Mouse (Mus musculus): ENCODE measurements around the gene Ifnab. TPM values are rescaled to one million over a fixed set of nuclear protein-coding genes. Genes with fewer than 3 reads are reported as not detected.

Ifnab gene
- total and polyA plus RNA-seq, 2 experiments from 2014 or later = not detected

GRCm38 (mm10) chr4:88683812-88684211, 7.3 kb downstream of the Ifnab start, which contains the start of gene Ifna2:
TSS of gene Ifna2 (minus strand) at chr4:88683912.
- Histone ChIP-seq H3K27ac (no peak within 1 kb of the TSS), H3K9ac (replicated peaks; ENCODE audit: low read length) (no peak within 1 kb of the TSS), H3K9me3 (ENCODE audit: low read length) (no peaks in the 10 kb centered on the region), H3K27me3 (ENCODE audit: insufficient read depth, low read length) (no peaks in the 10 kb centered on the region), H3K36me3 (ENCODE audit: insufficient read depth, low read length) (no peaks in the 10 kb centered on the region), H3K4me1 (ENCODE audit: insufficient read depth, low read length) (no peaks in the 10 kb centered on the region), H3K4me2 (ENCODE audit: low read depth, low read length) (no peak within 1 kb of the TSS), H3K4me3 (ENCODE audit: low read length) (no peak within 1 kb of the TSS)
- WGBS = 91% methylated on average over 1 of the region's 1 CpGs
- TF ChIP-seq CTCF (IDR thresholded peaks at IDR 0.05; ENCODE audit: low read depth) = no peak
- no peak for DNase-seq (ENCODE audit: low spot score)
- no peak for ATAC-seq

GRCm38 (mm10) chr4:88681353-88681752, 9.8 kb downstream of the Ifnab start:
- ATAC-seq (no peak), DNase-seq (ENCODE audit: low spot score) (no peak)
- Histone ChIP-seq H3K4me3 (ENCODE audit: low read length) (no peak overlapping the region), H3K9me3 (ENCODE audit: low read length) (no peaks in the 10 kb centered on the region), H3K4me1 (ENCODE audit: insufficient read depth, low read length) (no peaks in the 10 kb centered on the region), H3K27me3 (ENCODE audit: insufficient read depth, low read length) (no peaks in the 10 kb centered on the region), H3K27ac (no peak overlapping the region), H3K36me3 (ENCODE audit: insufficient read depth, low read length) (no peaks in the 10 kb centered on the region), H3K9ac (replicated peaks; ENCODE audit: low read length) (no peak overlapping the region), H3K4me2 (ENCODE audit: low read depth, low read length) (no peak overlapping the region)
- TF ChIP-seq CTCF (IDR thresholded peaks at IDR 0.05; ENCODE audit: low read depth) = no peak
- 64% methylated on average over 3 of the region's 3 CpGs for WGBS

- DNase-seq (ENCODE audit: low spot score) (peak; percentile 43), ATAC-seq (no peak)
- Histone ChIP-seq H3K4me3 (ENCODE audit: low read length) (no peak overlapping the region), H3K4me1 (ENCODE audit: insufficient read depth, low read length) (no peaks in the 10 kb centered on the region), H3K36me3 (ENCODE audit: insufficient read depth, low read length) (no peaks in the 10 kb centered on the region), H3K27ac (no peak overlapping the region), H3K27me3 (ENCODE audit: insufficient read depth, low read length) (no peaks in the 10 kb centered on the region), H3K9ac (replicated peaks; ENCODE audit: low read length) (no peak overlapping the region), H3K4me2 (ENCODE audit: low read depth, low read length) (no peak overlapping the region), H3K9me3 (ENCODE audit: low read length) (no peaks in the 10 kb centered on the region)
- peak; percentile 63 for TF ChIP-seq CTCF (IDR thresholded peaks at IDR 0.05; ENCODE audit: low read depth)
- WGBS = 52% methylated on average over 8 of the region's 8 CpGs
Observed at GRCm38 (mm10) chr4:88680362-88680761, 10.8 kb downstream of the Ifnab start.

- H3K4me3 ChIP-seq (ENCODE audit: low read length) = no peak within 1 kb of the TSS
- DNase-seq (ENCODE audit: low spot score) = no peak
- 87% methylated on average over 1 of the region's 1 CpGs for WGBS
Observed at GRCm38 (mm10) chr4:88676824-88677223, 14.3 kb downstream of the Ifnab start, which contains the start of gene Ifna16. TSS of gene Ifna16 (minus strand) at chr4:88676924.

GRCm38 (mm10) chr4:88655461-88655860, 35.7 kb downstream of the Ifnab start:
- Histone ChIP-seq H3K4me3 (ENCODE audit: low read length) (no peak overlapping the region), H3K27ac (no peak overlapping the region), H3K9ac (replicated peaks; ENCODE audit: low read length) (no peak overlapping the region), H3K9me3 (ENCODE audit: low read length) (no peaks in the 10 kb centered on the region), H3K27me3 (ENCODE audit: insufficient read depth, low read length) (no peaks in the 10 kb centered on the region), H3K36me3 (ENCODE audit: insufficient read depth, low read length) (no peaks in the 10 kb centered on the region), H3K4me1 (ENCODE audit: insufficient read depth, low read length) (no peaks in the 10 kb centered on the region), H3K4me2 (ENCODE audit: low read depth, low read length) (no peak overlapping the region)
- no peak for DNase-seq (ENCODE audit: low spot score)
- no peak for TF ChIP-seq CTCF (IDR thresholded peaks at IDR 0.05; ENCODE audit: low read depth)
- ATAC-seq = no peak
- WGBS = 38% methylated on average over 1 of the region's 1 CpGs

More at GRCm38 (mm10) chr4:88676824-88677223, 14.3 kb downstream of the Ifnab start, which contains the start of gene Ifna16:
- ATAC-seq = no peak
- no peaks in the 10 kb centered on the region for H3K9me3 ChIP-seq (ENCODE audit: low read length)
- no peak for TF ChIP-seq CTCF (IDR thresholded peaks at IDR 0.05; ENCODE audit: low read depth)
- H3K27ac ChIP-seq = no peak within 1 kb of the TSS
- H3K27me3 ChIP-seq (ENCODE audit: insufficient read depth, low read length) = no peaks in the 10 kb centered on the region
- H3K36me3 ChIP-seq (ENCODE audit: insufficient read depth, low read length) = no peaks in the 10 kb centered on the region
- H3K4me2 ChIP-seq (ENCODE audit: low read depth, low read length) = no peak within 1 kb of the TSS
- H3K4me1 ChIP-seq (ENCODE audit: insufficient read depth, low read length) = no peaks in the 10 kb centered on the region
- no peak within 1 kb of the TSS for H3K9ac ChIP-seq (replicated peaks; ENCODE audit: low read length)

GRCm38 (mm10) chr4:88653644-88654043, 37.5 kb downstream of the Ifnab start:
- ATAC-seq = no peak
- no peaks in the 10 kb centered on the region for H3K27me3 ChIP-seq (ENCODE audit: insufficient read depth, low read length)
- no peaks in the 10 kb centered on the region for H3K9me3 ChIP-seq (ENCODE audit: low read length)
- TF ChIP-seq CTCF (IDR thresholded peaks at IDR 0.05; ENCODE audit: low read depth) = no peak
- no peaks in the 10 kb centered on the region for H3K36me3 ChIP-seq (ENCODE audit: insufficient read depth, low read length)
- H3K4me1 ChIP-seq (ENCODE audit: insufficient read depth, low read length) = no peaks in the 10 kb centered on the region
- H3K4me3 ChIP-seq (ENCODE audit: low read length) = no peak overlapping the region
- H3K27ac ChIP-seq = no peak overlapping the region
- no peak for DNase-seq (ENCODE audit: low spot score)
- WGBS = 72% methylated on average over 3 of the region's 3 CpGs
- H3K4me2 ChIP-seq (ENCODE audit: low read depth, low read length) = no peak overlapping the region
- H3K9ac ChIP-seq (replicated peaks; ENCODE audit: low read length) = no peak overlapping the region

- ATAC-seq (no peak), DNase-seq (ENCODE audit: low spot score) (no peak)
- H3K27me3 ChIP-seq (ENCODE audit: insufficient read depth, low read length) = no peaks in the 10 kb centered on the region
- 58% methylated on average over 2 of the region's 2 CpGs for WGBS
- no peaks in the 10 kb centered on the region for H3K4me1 ChIP-seq (ENCODE audit: insufficient read depth, low read length)
- H3K27ac ChIP-seq = no peak within 1 kb of the TSS
- no peaks in the 10 kb centered on the region for H3K36me3 ChIP-seq (ENCODE audit: insufficient read depth, low read length)
- no peak within 1 kb of the TSS for H3K4me2 ChIP-seq (ENCODE audit: low read depth, low read length)
- H3K4me3 ChIP-seq (ENCODE audit: low read length) = no peak within 1 kb of the TSS
- H3K9me3 ChIP-seq (ENCODE audit: low read length) = no peaks in the 10 kb centered on the region
- TF ChIP-seq CTCF (IDR thresholded peaks at IDR 0.05; ENCODE audit: low read depth) = no peak
- H3K9ac ChIP-seq (replicated peaks; ENCODE audit: low read length) = no peak within 1 kb of the TSS
Observed at GRCm38 (mm10) chr4:88644359-88644758, 46.8 kb downstream of the Ifnab start, which contains the start of gene Ifna13. TSS of gene Ifna13 (minus strand) at chr4:88644459.
